ENCODE assay signal across 8 mouse cellular contexts in the genomic region with DNA sequence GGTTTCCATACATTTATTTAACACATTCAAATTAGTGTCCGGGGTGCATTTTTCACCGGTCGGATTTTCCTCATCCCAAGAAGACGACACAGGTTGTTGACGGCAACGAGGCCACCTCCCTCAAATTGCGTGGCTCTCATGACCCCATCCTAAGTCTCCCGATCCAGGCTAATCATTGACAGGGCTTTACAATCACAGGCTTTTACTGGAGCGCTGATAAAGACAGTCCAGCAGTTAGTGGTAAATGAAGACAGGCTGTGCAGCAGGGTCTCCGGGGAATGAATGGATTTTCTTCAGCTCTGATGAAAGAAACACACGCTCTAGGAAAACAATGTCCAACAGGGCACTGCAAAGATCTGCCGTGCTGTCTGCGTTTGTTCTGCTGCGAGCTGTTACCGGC. TPM values are rescaled to one million over a fixed set of nuclear protein-coding genes. Genes with fewer than 3 reads are reported as not detected.
DNase-seq lines count a peak whose midpoint lies in the region; ATAC-seq and TF ChIP-seq lines count a peak whose summit lies in the region.
"Had no signal": no experiment of that assay in that cellular context is flagged by ENCODE, and none has a peak within 500 bp of the region (broad histone marks: within the 10 kb centered on the region; RNA-seq: fewer than 3 reads in every experiment).

A gene (plus strand): TSS at position 147 of the 400 bp plus-strand sequence.

- H3K4me1 ChIP-seq in lung, embryonic 14.5 days (ENCODE audit: insufficient read depth), result no peaks in the 10 kb centered on the region
- no peaks in the 10 kb centered on the region for H3K4me1 ChIP-seq in lung, adult 2 months (ENCODE audit: control insufficient read depth, insufficient read depth, low read length)
- H3K4me1 ChIP-seq in forebrain, embryonic 15.5 days, result no peaks in the 10 kb centered on the region
- H3K4me1 ChIP-seq in intestine, postnatal 0 days (replicated peaks; ENCODE audit: control insufficient read depth, insufficient read depth, low read length), result no peaks in the 10 kb centered on the region
- H3K4me1 ChIP-seq in neural tube, embryonic 15.5 days, result peaks cover 9% of the 10 kb centered on the region

- ATAC-seq in lung, embryonic 14.5 days (ENCODE audit: insufficient read depth), result no peak
- no peak for ATAC-seq in forebrain, embryonic 15.5 days (replicated peaks)
- ATAC-seq in intestine, postnatal 0 days, result peak; percentile 73
- no peak for ATAC-seq in neural tube, embryonic 15.5 days (ENCODE audit: low FRiP score)

- no peak for DNase-seq in lung, embryonic 14.5 days
- no peak for DNase-seq in lung, adult 2 months
- DNase-seq in cerebellum, adult 11-12 months, result no peak
- DNase-seq in gastrocnemius, adult 18-20 months (ENCODE audit: low spot score), result no peak
- DNase-seq: right cerebral cortex, postnatal 25 days had no signal

- no peaks in the 10 kb centered on the region for H3K9me3 ChIP-seq in lung, embryonic 14.5 days (ENCODE audit: low read depth, low read length)
- H3K9me3 ChIP-seq in forebrain, embryonic 15.5 days, result no peaks in the 10 kb centered on the region
- no peaks in the 10 kb centered on the region for H3K9me3 ChIP-seq in intestine, postnatal 0 days (ENCODE audit: control insufficient read depth)
- no peaks in the 10 kb centered on the region for H3K9me3 ChIP-seq in neural tube, embryonic 15.5 days (replicated peaks)

- WGBS in lung, embryonic 14.5 days, result 35% methylated on average over 15 of the region's 15 CpGs
- 54% methylated on average over 15 of the region's 15 CpGs for WGBS in lung, adult 2 months
- WGBS in forebrain, embryonic 15.5 days, result 51% methylated on average over 15 of the region's 15 CpGs
- 40% methylated on average over 15 of the region's 15 CpGs for WGBS in intestine, postnatal 0 days
- WGBS in neural tube, embryonic 15.5 days, result 12% methylated on average over 15 of the region's 15 CpGs

- TF ChIP-seq CTCF in lung, embryonic 14.5 days (IDR thresholded peaks at IDR 0.05; ENCODE audit: low read depth), result no peak
- no peak for TF ChIP-seq CTCF in lung, adult 2 months (IDR thresholded peaks at IDR 0.05; ENCODE audit: insufficient read depth, low read length)
- no peak for TF ChIP-seq CTCF in intestine, postnatal 0 days (IDR thresholded peaks at IDR 0.05; ENCODE audit: low read depth)

- H3K9ac ChIP-seq in lung, embryonic 14.5 days, result peak within 1 kb of the TSS; percentile 35
- no peak within 1 kb of the TSS for H3K9ac ChIP-seq in forebrain, embryonic 15.5 days (replicated peaks)
- H3K9ac ChIP-seq in intestine, postnatal 0 days (ENCODE audit: low read depth, low read length), result peak within 1 kb of the TSS; percentile 17; the same call in 1 of the 2 replicates
- peak within 1 kb of the TSS; percentile 27; the same call in 1 of the 2 replicates for H3K9ac ChIP-seq in neural tube, embryonic 15.5 days (replicated peaks)

- no peaks in the 10 kb centered on the region for H3K36me3 ChIP-seq in lung, embryonic 14.5 days (ENCODE audit: insufficient read depth)
- no peaks in the 10 kb centered on the region for H3K36me3 ChIP-seq in forebrain, embryonic 15.5 days
- H3K36me3 ChIP-seq in intestine, postnatal 0 days (ENCODE audit: control insufficient read depth, insufficient read depth), result no peaks in the 10 kb centered on the region
- H3K36me3 ChIP-seq in neural tube, embryonic 15.5 days, result no peaks in the 10 kb centered on the region

- TF ChIP-seq POLR2A in lung, adult 2 months (IDR thresholded peaks at IDR 0.05; ENCODE audit: borderline replicate concordance, extremely low read depth, low read depth, low read length), result no peak

- peak within 1 kb of the TSS; percentile 47 for H3K4me2 ChIP-seq in lung, embryonic 14.5 days
- H3K4me2 ChIP-seq in forebrain, embryonic 15.5 days (replicated peaks), result 0 out of 2 replicates have a peak within 1 kb of the TSS, but pooled peaks have one; percentile 6
- H3K4me2 ChIP-seq in intestine, postnatal 0 days (replicated peaks; ENCODE audit: low read depth), result peak within 1 kb of the TSS; percentile 69
- H3K4me2 ChIP-seq in neural tube, embryonic 15.5 days, result peak within 1 kb of the TSS; percentile 55

- no peak within 1 kb of the TSS for H3K27ac ChIP-seq in lung, embryonic 14.5 days (ENCODE audit: low read depth)
- H3K27ac ChIP-seq in forebrain, embryonic 15.5 days (replicated peaks), result no peak within 1 kb of the TSS
- H3K27ac ChIP-seq in intestine, postnatal 0 days (ENCODE audit: low read depth, low read length), result no peak within 1 kb of the TSS
- H3K27ac ChIP-seq in neural tube, embryonic 15.5 days (replicated peaks), result no peak within 1 kb of the TSS

- H3K4me3 ChIP-seq in lung, embryonic 14.5 days (ENCODE audit: low read depth, low read length), result peak within 1 kb of the TSS; percentile 18
- H3K4me3 ChIP-seq in lung, adult 2 months (replicated peaks; ENCODE audit: extremely low read depth, low read depth, low read length), result no peak within 1 kb of the TSS
- no peak within 1 kb of the TSS for H3K4me3 ChIP-seq in forebrain, embryonic 15.5 days
- peak within 1 kb of the TSS; percentile 45 for H3K4me3 ChIP-seq in intestine, postnatal 0 days (ENCODE audit: low read depth, low read length)
- H3K4me3 ChIP-seq in neural tube, embryonic 15.5 days (replicated peaks), result peak within 1 kb of the TSS; percentile 27

- H3K27me3 ChIP-seq in lung, embryonic 14.5 days (ENCODE audit: insufficient read depth, low read length), result no peaks in the 10 kb centered on the region
- H3K27me3 ChIP-seq in forebrain, embryonic 15.5 days, result no peaks in the 10 kb centered on the region
- no peaks in the 10 kb centered on the region for H3K27me3 ChIP-seq in intestine, postnatal 0 days (replicated peaks; ENCODE audit: control insufficient read depth, insufficient read depth, low read length)
- no peaks in the 10 kb centered on the region for H3K27me3 ChIP-seq in neural tube, embryonic 15.5 days (replicated peaks)

RNA-seq across cellular contexts. Expression of the gene that starts here (rescaled TPM):
- polyA plus RNA-seq in lung, embryonic 14.5 days (2014; fragmentation: Nextera tagmentation; extraction: Ambion mirVana), result not detected in 2 replicates
- 0.44 and 0.78 TPM in 2 replicates for polyA plus RNA-seq in lung, adult 2 months (2012; rRNA removed)
- polyA plus RNA-seq in forebrain, embryonic 15.5 days (2015; fragmentation: Nextera tagmentation; extraction: Ambion mirVana), result 0.08 TPM in 1 of 2 replicates, not detected in the other
- polyA plus RNA-seq in intestine, postnatal 0 days (2015; fragmentation: Nextera tagmentation; extraction: Ambion mirVana), result 2.6 and 3.8 TPM in 2 replicates
- 0.15 TPM in 1 of 2 replicates, not detected in the other for polyA plus RNA-seq in neural tube, embryonic 15.5 days (2015; fragmentation: Nextera tagmentation; extraction: Ambion mirVana)
- under 1 TPM; 0.18 to 0.26 TPM for total RNA-seq in gastrocnemius, adult 18-20 months (2021)

Comparison
In these comparisons a context has a peak if more than half of its experiments do, and no peak if none do; other contexts are left out.
1. H3K4me3 ChIP-seq: peak in lung, embryonic 14.5 days (single experiment), intestine, postnatal 0 days (single experiment) and neural tube, embryonic 15.5 days (single experiment); none in lung, adult 2 months (single experiment) and forebrain, embryonic 15.5 days (single experiment).
2. H3K4me2 ChIP-seq: peak in every context shown above with its lines; median percentile 69 in intestine, postnatal 0 days; 55 in neural tube, embryonic 15.5 days; 47 in lung, embryonic 14.5 days; 6 in forebrain, embryonic 15.5 days.